Mouse (Mus musculus) forebrain, embryonic 15.5 days (tissue): ENCODE measurements at regions not wholly inside any gene's neighbourhood (a gene's known extent, or its start where the extent isn't known, plus 50 kb on each side); places are given as distances from the start of the nearest gene placed in this dataset.
"Not testable (repeated sequence)": the region's sequence is repeated elsewhere in the genome, so short reads cannot be mapped to it uniquely, and the experiment has no call there.

Experiments
- ATAC-seq: fragments of 200-750 bp; cut with Nextera tagmentation; replicated peaks from 2 replicates; pipeline ENCODE4 v1.8.0; 2017; ENCODE audit warnings: mild to moderate bottlenecking, moderate TSS enrichment, moderate library complexity
- H3K27ac ChIP-seq: fragments of 300-500 bp; sonication (generic); replicated peaks from 2 replicates; pipeline ENCODE4 v1.5.1; 2015; ENCODE audit warnings: mild to moderate bottlenecking, inconsistent platforms
- H3K27me3 ChIP-seq: fragments of 300-500 bp; sonication (generic); 2 replicates; pipeline ENCODE4 v1.6.1; 2015; ENCODE audit warnings: inconsistent platforms
- H3K36me3 ChIP-seq: fragments of 300-500 bp; sonication (generic); 2 replicates; pipeline ENCODE4 v1.6.1; 2015; ENCODE audit warnings: mild to moderate bottlenecking, inconsistent platforms
- H3K4me1 ChIP-seq: fragments of 300-500 bp; sonication (generic); 2 replicates; pipeline ENCODE4 v1.6.1; 2015; ENCODE audit warnings: inconsistent platforms
- H3K4me2 ChIP-seq: fragments of 300-500 bp; sonication (generic); replicated peaks from 2 replicates; pipeline ENCODE4 v1.6.1; 2015; ENCODE audit warnings: mild to moderate bottlenecking, inconsistent platforms
- H3K4me3 ChIP-seq: fragments of 300-500 bp; sonication (generic); 2 replicates; pipeline ENCODE4 v1.5.1; 2015; ENCODE audit warnings: mild to moderate bottlenecking, inconsistent platforms
- H3K9ac ChIP-seq: fragments of 300-500 bp; sonication (generic); replicated peaks from 2 replicates; pipeline ENCODE4 v1.6.1; 2015; ENCODE audit warnings: mild to moderate bottlenecking, inconsistent platforms
- H3K9me3 ChIP-seq: fragments of 300-500 bp; sonication (generic); 2 replicates; pipeline ENCODE4 v1.6.1; 2016; ENCODE audit warnings: inconsistent platforms
- WGBS: fragments of 180-500 bp; shearing (Covaris S2); methylation state at CpG from one replicate; pipeline ENCODE4 v1.1.7; 2015; ENCODE audit warnings: mixed read lengths; 5-methylcytosine and 5-hydroxymethylcytosine counted together

DNA sequence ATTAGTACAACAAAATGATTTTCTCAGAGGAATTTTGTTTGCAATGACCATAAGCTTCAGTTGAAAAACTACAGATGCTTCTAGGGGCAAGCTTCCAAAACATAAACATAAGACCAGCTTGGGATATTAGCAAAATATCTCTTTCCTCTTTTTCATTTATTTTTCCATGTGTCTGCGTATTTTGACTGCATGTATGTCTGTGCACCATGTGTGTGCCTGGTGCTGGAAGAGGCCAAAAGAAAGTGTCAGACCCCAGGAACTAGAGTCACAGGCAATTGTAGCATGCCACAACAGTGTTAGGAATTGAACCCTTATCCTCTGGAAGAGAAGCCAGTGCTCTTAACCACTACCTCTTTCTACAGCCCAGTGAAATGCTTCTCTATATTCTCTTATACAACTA, 133.0 kb upstream of the Tet2 start:
- WGBS, result 88% methylated on average over 1 of the region's 1 CpGs
- H3K9me3 ChIP-seq, result no peaks in the 10 kb centered on the region
- H3K27me3 ChIP-seq, result no peaks in the 10 kb centered on the region
- no peaks in the 10 kb centered on the region for H3K36me3 ChIP-seq
- no peak for ATAC-seq
- peaks cover 4% of the 10 kb centered on the region for H3K4me1 ChIP-seq
- H3K27ac ChIP-seq, result no peak overlapping the region
- H3K9ac ChIP-seq, result no peak overlapping the region
- H3K4me3 ChIP-seq, result no peak overlapping the region
- H3K4me2 ChIP-seq, result no peak overlapping the region

DNA sequence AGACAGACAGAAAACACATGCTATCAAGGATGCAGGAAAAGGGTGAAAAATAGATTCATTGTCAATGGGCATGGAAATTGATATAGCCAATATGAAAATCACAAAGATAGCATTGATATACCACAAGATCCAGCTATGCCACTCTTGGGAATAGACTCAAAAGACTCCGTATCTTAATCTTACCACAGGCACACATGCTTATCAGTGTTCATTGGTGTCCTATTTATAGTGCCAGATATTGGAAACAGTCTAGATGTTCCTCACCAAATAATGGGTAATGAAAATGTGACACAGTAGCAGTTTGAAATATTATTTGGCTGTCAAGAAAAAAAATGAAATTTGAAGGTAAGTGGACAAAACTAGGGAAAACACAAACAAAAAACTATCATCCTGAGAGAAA, 135.0 kb upstream of the Tet2 start:
- no peak overlapping the region for H3K9ac ChIP-seq
- WGBS, result 79% methylated on average over 1 of the region's 1 CpGs
- H3K4me2 ChIP-seq, result no peak overlapping the region
- no peaks in the 10 kb centered on the region for H3K4me1 ChIP-seq
- no peak overlapping the region for H3K4me3 ChIP-seq
- no peak overlapping the region for H3K27ac ChIP-seq
- no peaks in the 10 kb centered on the region for H3K36me3 ChIP-seq
- no peak for ATAC-seq
- no peaks in the 10 kb centered on the region for H3K9me3 ChIP-seq
- no peaks in the 10 kb centered on the region for H3K27me3 ChIP-seq

- Histone ChIP-seq H3K9ac (no peak overlapping the region), H3K27ac (no peak overlapping the region), H3K36me3 (no peaks in the 10 kb centered on the region), H3K27me3 (no peaks in the 10 kb centered on the region), H3K9me3 (no peaks in the 10 kb centered on the region), H3K4me2 (no peak overlapping the region), H3K4me3 (no peak overlapping the region), H3K4me1 (no peaks in the 10 kb centered on the region)
- no peak for ATAC-seq
- 87% methylated on average over 2 of the region's 2 CpGs for WGBS
These were observed 135.4 kb upstream of the Tet2 start for GRCm38 (mm10) chr3:133680343-133680742.

GRCm38 (mm10) chr3:133680805-133681204, 135.9 kb upstream of the Tet2 start:
- Histone ChIP-seq H3K9me3 (no peaks in the 10 kb centered on the region), H3K9ac (no peak overlapping the region), H3K4me3 (no peak overlapping the region), H3K4me1 (no peaks in the 10 kb centered on the region), H3K4me2 (no peak overlapping the region), H3K27ac (no peak overlapping the region), H3K27me3 (no peaks in the 10 kb centered on the region), H3K36me3 (no peaks in the 10 kb centered on the region)
- 88% methylated on average over 3 of the region's 3 CpGs for WGBS
- no peak for ATAC-seq

DNA sequence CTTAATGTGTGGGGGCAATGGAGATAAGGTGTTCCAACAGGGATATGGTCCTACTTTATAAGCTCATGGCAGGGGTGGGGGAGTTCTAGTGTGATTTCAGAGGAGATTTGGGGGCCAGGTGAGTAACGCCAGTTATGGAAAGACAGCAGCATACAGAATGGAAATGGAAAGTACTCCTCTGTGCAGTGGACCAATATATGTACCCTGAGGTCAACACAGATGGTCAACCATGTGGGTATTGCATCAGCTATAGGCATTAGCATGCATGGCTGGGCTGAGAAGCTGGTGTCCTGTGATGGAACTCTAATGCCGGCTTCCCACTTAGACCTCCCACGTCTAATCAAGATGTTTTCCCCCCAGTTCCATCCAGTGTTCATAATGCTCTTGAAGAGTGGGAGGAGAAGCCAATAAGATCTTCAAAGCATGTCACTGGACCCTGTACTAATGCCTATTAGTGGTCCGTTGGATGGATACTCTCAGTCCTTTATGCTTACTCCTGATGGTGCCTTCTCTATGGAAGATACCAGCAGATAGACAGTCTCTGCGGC, 139.3 kb upstream of the Tet2 start:
- Histone ChIP-seq H3K4me1 (no peaks in the 10 kb centered on the region), H3K27me3 (no peaks in the 10 kb centered on the region), H3K9me3 (no peaks in the 10 kb centered on the region), H3K36me3 (no peaks in the 10 kb centered on the region), H3K4me3 (no peak overlapping the region), H3K4me2 (no peak overlapping the region), H3K27ac (no peak overlapping the region), H3K9ac (no peak overlapping the region)
- WGBS, result 78% methylated on average over 5 of the region's 5 CpGs
- ATAC-seq, result no peak

DNA sequence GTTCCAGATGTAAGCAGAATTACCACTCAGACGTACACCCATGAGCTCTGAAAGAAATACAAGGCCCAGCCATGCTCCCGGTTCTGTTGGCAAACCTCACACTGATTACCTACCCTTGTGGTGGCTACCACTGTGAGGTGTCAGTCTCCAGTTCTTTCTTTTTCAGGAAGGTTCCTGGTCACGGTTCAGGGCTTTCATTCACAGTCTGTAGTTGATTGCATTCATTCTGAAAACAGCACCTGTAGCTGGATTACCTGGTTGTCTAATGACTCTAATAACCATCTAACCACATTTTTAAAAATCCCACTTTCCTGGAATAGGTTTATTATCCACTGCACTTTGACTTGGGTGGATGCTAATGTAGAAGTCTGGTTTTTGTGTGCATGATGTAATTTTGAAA, 139.8 kb upstream of the Tet2 start:
- no peak overlapping the region for H3K4me3 ChIP-seq
- no peaks in the 10 kb centered on the region for H3K36me3 ChIP-seq
- 67% methylated on average over 3 of the region's 3 CpGs for WGBS
- H3K27ac ChIP-seq, result no peak overlapping the region
- no peaks in the 10 kb centered on the region for H3K27me3 ChIP-seq
- no peak overlapping the region for H3K9ac ChIP-seq
- no peaks in the 10 kb centered on the region for H3K9me3 ChIP-seq
- no peaks in the 10 kb centered on the region for H3K4me1 ChIP-seq
- no peak for ATAC-seq
- H3K4me2 ChIP-seq, result no peak overlapping the region

GRCm38 (mm10) chr3:133685393-133685792, 140.5 kb upstream of the Tet2 start:
- ATAC-seq, result no peak
- WGBS, result 72% methylated on average over 3 of the region's 3 CpGs
- Histone ChIP-seq H3K9me3 (no peaks in the 10 kb centered on the region), H3K36me3 (no peaks in the 10 kb centered on the region), H3K4me3 (no peak overlapping the region), H3K27ac (no peak overlapping the region), H3K27me3 (no peaks in the 10 kb centered on the region), H3K4me1 (no peaks in the 10 kb centered on the region), H3K4me2 (no peak overlapping the region), H3K9ac (no peak overlapping the region)

DNA sequence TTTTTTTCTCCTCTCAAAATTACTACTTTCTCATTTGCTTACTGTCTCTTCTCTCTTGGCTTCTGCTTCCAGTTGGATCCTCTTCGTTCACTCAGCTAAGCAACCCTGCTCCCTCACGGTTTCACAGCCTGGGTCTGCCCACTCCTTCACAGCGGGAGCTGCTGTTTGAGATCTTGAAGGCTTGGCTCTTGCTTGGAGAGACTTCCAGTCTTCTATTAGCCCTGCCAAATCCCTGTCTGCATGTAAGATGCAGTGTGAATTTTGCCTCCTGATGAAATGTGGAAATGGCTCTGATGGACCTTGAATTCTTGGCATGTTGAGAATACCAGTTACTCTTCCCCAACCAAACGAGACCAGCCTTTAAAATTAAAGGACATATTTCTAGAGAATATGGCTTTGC, 149.1 kb upstream of the Tet2 start:
- Histone ChIP-seq H3K36me3 (no peaks in the 10 kb centered on the region), H3K9me3 (no peaks in the 10 kb centered on the region), H3K9ac (no peak overlapping the region), H3K4me3 (no peak overlapping the region), H3K27me3 (no peaks in the 10 kb centered on the region), H3K4me2 (no peak overlapping the region), H3K27ac (no peak overlapping the region), H3K4me1 (no peaks in the 10 kb centered on the region)
- 45% methylated on average over 4 of the region's 4 CpGs for WGBS
- ATAC-seq, result no peak

GRCm38 (mm10) chr3:133696122-133696521, 151.2 kb upstream of the Tet2 start:
- H3K9me3 ChIP-seq, result no peaks in the 10 kb centered on the region
- no peaks in the 10 kb centered on the region for H3K36me3 ChIP-seq
- H3K27me3 ChIP-seq, result no peaks in the 10 kb centered on the region
- no peak overlapping the region for H3K4me3 ChIP-seq
- no peak overlapping the region for H3K9ac ChIP-seq
- 92% methylated on average over 3 of the region's 3 CpGs for WGBS
- H3K4me1 ChIP-seq, result no peaks in the 10 kb centered on the region
- no peak for ATAC-seq
- H3K4me2 ChIP-seq, result no peak overlapping the region
- H3K27ac ChIP-seq, result no peak overlapping the region

DNA sequence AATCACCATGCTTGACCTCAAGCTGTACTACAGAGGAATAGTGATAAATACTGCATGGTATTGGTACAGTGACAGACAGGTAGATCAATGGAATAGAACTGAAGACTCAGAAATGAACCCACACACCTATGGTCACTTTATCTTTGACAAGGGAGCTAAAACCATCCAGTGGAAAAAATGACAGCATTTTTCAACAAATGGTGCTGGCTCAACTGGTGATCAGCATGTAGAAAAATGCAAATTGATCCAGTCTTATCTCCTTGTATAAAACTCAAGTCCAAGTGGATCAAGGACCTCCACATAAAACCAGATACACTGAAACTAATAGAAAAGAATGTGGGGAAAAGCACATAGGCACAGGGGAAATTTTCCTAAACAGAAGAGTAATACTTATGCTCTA, 159.9 kb upstream of the Tet2 start:
- H3K4me1 ChIP-seq, H3K4me2 ChIP-seq, H3K4me3 ChIP-seq, H3K36me3 ChIP-seq, ATAC-seq, H3K27me3 ChIP-seq, H3K9ac ChIP-seq, H3K9me3 ChIP-seq, H3K27ac ChIP-seq: not testable (repeated sequence)

GRCm38 (mm10) chr3:133711518-133711917, 166.6 kb upstream of the Tet2 start:
- Histone ChIP-seq H3K9ac (no peak overlapping the region), H3K4me3 (no peak overlapping the region), H3K27me3 (no peaks in the 10 kb centered on the region), H3K4me2 (no peak overlapping the region), H3K27ac (no peak overlapping the region), H3K9me3 (no peaks in the 10 kb centered on the region), H3K4me1 (no peaks in the 10 kb centered on the region), H3K36me3 (no peaks in the 10 kb centered on the region)
- ATAC-seq, result no peak
- WGBS, result 91% methylated on average over 1 of the region's 1 CpGs

DNA sequence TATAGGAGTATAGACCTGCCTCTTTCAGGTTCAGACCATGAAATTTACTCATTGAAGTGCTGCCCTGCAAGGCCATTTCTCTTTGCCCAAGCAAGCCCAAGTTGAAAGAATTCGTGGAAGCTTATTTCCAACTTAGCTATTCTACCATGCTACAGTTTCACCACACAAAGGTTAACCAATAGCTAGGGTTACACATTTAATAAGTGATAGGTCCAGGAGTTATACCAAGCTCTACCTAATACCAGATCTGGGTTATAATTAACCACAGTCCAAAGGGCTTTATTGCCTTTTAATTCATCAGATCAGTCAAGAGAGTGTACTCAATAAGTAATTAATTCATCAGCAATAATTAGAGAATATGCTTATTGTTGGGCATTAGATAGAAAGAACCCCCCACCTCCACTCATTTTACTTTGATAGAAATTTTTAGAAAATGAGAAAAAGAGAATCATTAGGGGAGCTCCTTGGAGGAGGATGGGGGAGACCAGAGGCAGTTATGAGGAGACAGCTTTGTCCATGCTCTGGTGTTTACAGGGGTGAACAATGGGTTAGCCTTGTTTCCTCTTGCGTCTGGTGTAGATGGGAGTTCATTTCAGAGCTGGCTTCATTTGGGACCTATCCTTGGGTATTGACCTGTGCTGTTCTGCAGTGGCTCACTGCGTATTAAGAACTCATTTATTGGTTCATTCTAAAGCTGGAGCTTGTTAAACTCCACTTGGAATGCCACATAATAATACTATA, 177.8 kb upstream of the Tet2 start:
- WGBS, result 81% methylated on average over 3 of the region's 3 CpGs
- no peak overlapping the region for H3K9ac ChIP-seq
- no peak overlapping the region for H3K27ac ChIP-seq
- no peaks in the 10 kb centered on the region for H3K4me1 ChIP-seq
- no peak overlapping the region for H3K4me3 ChIP-seq
- H3K4me2 ChIP-seq, result no peak overlapping the region
- no peak for ATAC-seq
- H3K27me3 ChIP-seq, result no peaks in the 10 kb centered on the region
- H3K9me3 ChIP-seq, result no peaks in the 10 kb centered on the region
- H3K36me3 ChIP-seq, result no peaks in the 10 kb centered on the region

- 88% methylated on average over 6 of the region's 6 CpGs for WGBS
- H3K9me3 ChIP-seq, result no peaks in the 10 kb centered on the region
- H3K36me3 ChIP-seq, result no peaks in the 10 kb centered on the region
- no peak for ATAC-seq
- no peaks in the 10 kb centered on the region for H3K4me1 ChIP-seq
- no peak overlapping the region for H3K4me3 ChIP-seq
- H3K4me2 ChIP-seq, result no peak overlapping the region
- H3K27me3 ChIP-seq, result no peaks in the 10 kb centered on the region
- no peak overlapping the region for H3K9ac ChIP-seq
- no peak overlapping the region for H3K27ac ChIP-seq
These were observed 181.9 kb upstream of the Tet2 start for GRCm38 (mm10) chr3:133726831-133727230.
